Mouse (Mus musculus): ENCODE data around the gene Elobl.

- TF ChIP-seq CTCF (IDR thresholded peaks at IDR 0.05; ENCODE audit: extremely low read depth, insufficient read depth, low read length) (no peak), POLR2A (IDR thresholded peaks at IDR 0.05; ENCODE audit: extremely low read depth, insufficient read depth, low read length) (no peak)
Measured at GRCm38 (mm10) chr11:88970202-88970732, 3.5 kb upstream of the Elobl start, which contains the start of gene Coil.

Measured in cortical plate, adult 2 months (tissue).